Mouse (Mus musculus) limb, embryonic 12.5 days (tissue): ENCODE results near the gene Krtap19-4. TPM values are rescaled to one million over a fixed set of nuclear protein-coding genes. Genes with fewer than 3 reads are reported as not detected.

ENCODE experiments used
- ATAC-seq: fragments of 200-750 bp; cut with Nextera tagmentation; 2 replicates; pipeline ENCODE4 v1.8.0; 2017; ENCODE audit warnings: low read depth, moderate TSS enrichment; ENCODE audit not compliant: insufficient number of reproducible peaks, insufficient read depth, low FRiP score, low TSS enrichment
- H3K27ac ChIP-seq: fragments of 300-500 bp; sonication (generic); 2 replicates; pipeline ENCODE4 v1.5.1; 2016; ENCODE audit warnings: mild to moderate bottlenecking, moderate library complexity
- H3K27me3 ChIP-seq: fragments of 300-500 bp; sonication (generic); 2 replicates; pipeline ENCODE4 v1.6.1; 2016; ENCODE audit warnings: mild to moderate bottlenecking, moderate library complexity
- H3K36me3 ChIP-seq: fragments of 300-500 bp; sonication (generic); 2 replicates; pipeline ENCODE4 v1.6.1; 2016; ENCODE audit warnings: mild to moderate bottlenecking, moderate library complexity
- H3K4me1 ChIP-seq: fragments of 300-500 bp; sonication (generic); replicated peaks from 2 replicates; pipeline ENCODE4 v1.6.1; 2016
- H3K4me2 ChIP-seq: fragments of 300-500 bp; sonication (generic); 2 replicates; pipeline ENCODE4 v1.6.1; 2016; ENCODE audit warnings: mild to moderate bottlenecking, moderate library complexity
- H3K4me3 ChIP-seq: fragments of 300-500 bp; sonication (generic); replicated peaks from 2 replicates; pipeline ENCODE4 v1.5.1; 2016; ENCODE audit warnings: mild to moderate bottlenecking
- H3K9ac ChIP-seq: fragments of 300-500 bp; sonication (generic); replicated peaks from 2 replicates; pipeline ENCODE4 v1.6.1; 2016; ENCODE audit warnings: mild to moderate bottlenecking, moderate library complexity
- H3K9me3 ChIP-seq: fragments of 300-500 bp; sonication (generic); 2 replicates; pipeline ENCODE4 v1.6.1; 2016; ENCODE audit warnings: mild to moderate bottlenecking, moderate library complexity
- WGBS: fragments of 180-500 bp; shearing (Covaris S2); methylation state at CpG from one replicate; pipeline ENCODE4 v1.1.7; 2016; 5-methylcytosine and 5-hydroxymethylcytosine counted together
- polyA plus RNA-seq: library from polyadenylated mRNA; unstranded; fragments of >200 nt; fragmentation: Nextera tagmentation; extraction: Ambion mirVana; gene quantifications from 2 replicates; pipeline ENCODE4 v1.2.1, GENCODE M21; 2016

Krtap19-4 gene
- polyA plus RNA-seq: not detected in 2 replicates

DNA sequence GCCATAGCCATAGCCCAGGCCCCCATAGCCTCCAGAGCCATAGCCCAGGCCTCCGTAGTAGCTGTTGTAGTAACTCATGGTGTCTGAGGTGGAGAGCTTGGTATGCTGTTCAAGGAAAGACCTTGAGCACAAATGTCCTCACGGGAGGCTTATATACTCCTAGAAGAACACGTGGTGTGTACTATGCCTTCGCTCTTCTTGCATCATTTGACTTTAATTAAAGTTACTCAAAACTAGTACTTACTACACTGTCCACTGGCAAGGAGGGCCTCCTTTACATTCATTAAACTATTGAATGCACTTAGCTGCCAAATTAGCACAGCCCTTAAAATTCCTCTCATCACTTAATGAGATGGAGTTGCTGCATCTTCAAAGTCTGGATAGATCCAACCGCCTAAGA is at the start of gene Krtap19-4:
Krtap19-4 (minus strand) TSS at position 101 of the 400 bp plus-strand sequence.
- no peaks in the 10 kb centered on the region for H3K4me1 ChIP-seq
- H3K9ac ChIP-seq: no peak within 1 kb of the TSS
- no peak within 1 kb of the TSS for H3K4me2 ChIP-seq
- no peak for ATAC-seq
- H3K36me3 ChIP-seq: no peaks in the 10 kb centered on the region
- H3K9me3 ChIP-seq: no peaks in the 10 kb centered on the region
- no peak within 1 kb of the TSS for H3K27ac ChIP-seq
- no peaks in the 10 kb centered on the region for H3K27me3 ChIP-seq
- H3K4me3 ChIP-seq: no peak within 1 kb of the TSS
- 88% methylated on average over 5 of the region's 5 CpGs for WGBS

DNA sequence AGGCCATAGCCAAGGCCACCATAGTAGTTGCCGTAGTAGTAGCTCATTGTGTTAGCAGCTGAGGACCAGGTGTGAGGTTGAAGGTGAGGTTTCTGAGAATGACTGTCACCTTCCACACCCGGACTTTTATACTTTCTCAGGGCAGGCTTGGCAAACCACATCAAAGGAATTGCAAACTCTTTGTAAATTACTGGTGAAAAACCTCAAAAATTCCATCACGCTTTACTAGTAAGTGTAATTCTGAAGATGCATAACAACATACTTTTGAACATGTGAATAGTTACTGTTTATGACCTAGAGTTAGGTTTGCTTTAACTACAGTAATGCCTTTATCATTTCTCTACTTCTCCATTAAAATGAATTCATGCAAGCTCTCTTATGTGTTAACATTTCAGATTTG is 47.3 kb upstream of the Krtap19-4 start, which contains the start of gene Krtap19-9b:
Krtap19-9b (minus strand) TSS at position 101 of the 400 bp plus-strand sequence.
- no peak within 1 kb of the TSS for H3K4me2 ChIP-seq
- H3K9ac ChIP-seq: no peak within 1 kb of the TSS
- H3K27ac ChIP-seq: no peak within 1 kb of the TSS
- ATAC-seq: no peak
- no peaks in the 10 kb centered on the region for H3K36me3 ChIP-seq
- no peaks in the 10 kb centered on the region for H3K27me3 ChIP-seq
- WGBS: 78% methylated on average over 3 of the region's 3 CpGs
- no peak within 1 kb of the TSS for H3K4me3 ChIP-seq
- no peaks in the 10 kb centered on the region for H3K9me3 ChIP-seq
- H3K4me1 ChIP-seq: no peaks in the 10 kb centered on the region

DNA sequence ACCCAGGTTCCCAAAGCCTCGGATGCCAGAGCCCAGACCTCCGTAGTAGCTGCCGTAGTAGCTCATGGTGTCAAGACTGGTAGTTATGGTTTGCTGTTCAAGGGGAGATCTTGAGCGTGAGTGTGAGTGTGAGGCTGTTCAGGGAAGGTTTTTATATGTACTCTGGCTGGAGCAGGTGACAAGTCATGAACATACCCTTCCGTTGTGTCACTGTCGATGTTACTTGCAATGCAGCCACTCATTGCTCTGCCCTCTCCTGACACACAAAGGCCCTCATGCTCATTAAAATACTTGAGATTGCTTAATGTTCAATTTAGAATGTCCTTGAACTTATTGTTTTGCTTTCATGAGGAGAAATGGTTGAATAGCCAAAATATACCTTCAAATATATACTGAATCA is 11.5 kb upstream of the Krtap19-4 start, which contains the start of gene Krtap19-5:
Krtap19-5 (minus strand) TSS at position 101 of the 400 bp plus-strand sequence.
- Histone ChIP-seq H3K4me1 (no peaks in the 10 kb centered on the region), H3K36me3 (no peaks in the 10 kb centered on the region), H3K4me3 (no peak within 1 kb of the TSS), H3K9me3 (no peaks in the 10 kb centered on the region), H3K4me2 (no peak within 1 kb of the TSS), H3K27ac (no peak within 1 kb of the TSS), H3K9ac (no peak within 1 kb of the TSS), H3K27me3 (no peaks in the 10 kb centered on the region)
- no peak for ATAC-seq
- WGBS: 92% methylated on average over 6 of the region's 6 CpGs

DNA sequence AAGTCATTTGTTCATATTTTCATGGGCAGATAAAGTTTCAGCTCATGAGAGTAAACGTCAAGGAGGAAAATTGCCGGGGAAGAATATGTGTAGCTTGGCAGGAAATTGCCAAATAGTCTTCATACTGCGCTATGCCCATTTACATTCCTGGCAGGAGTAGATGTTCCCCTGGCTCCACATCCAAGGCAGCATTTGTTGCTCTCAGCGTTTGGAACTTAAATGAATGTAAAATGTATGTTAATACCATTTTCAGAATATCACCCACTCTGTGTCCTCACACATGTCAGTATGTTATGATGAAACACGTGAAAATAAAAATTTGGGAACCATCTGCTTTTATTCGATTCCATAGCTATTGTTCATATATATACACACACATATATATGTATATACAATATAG is 2.0 kb upstream of the Krtap19-4 start:
- Histone ChIP-seq H3K27ac (no peak overlapping the region), H3K9ac (no peak overlapping the region), H3K36me3 (no peaks in the 10 kb centered on the region), H3K4me2 (no peak overlapping the region), H3K9me3 (no peaks in the 10 kb centered on the region), H3K27me3 (no peaks in the 10 kb centered on the region), H3K4me3 (no peak overlapping the region), H3K4me1 (no peaks in the 10 kb centered on the region)
- WGBS: 82% methylated on average over 6 of the region's 6 CpGs
- no peak for ATAC-seq

DNA sequence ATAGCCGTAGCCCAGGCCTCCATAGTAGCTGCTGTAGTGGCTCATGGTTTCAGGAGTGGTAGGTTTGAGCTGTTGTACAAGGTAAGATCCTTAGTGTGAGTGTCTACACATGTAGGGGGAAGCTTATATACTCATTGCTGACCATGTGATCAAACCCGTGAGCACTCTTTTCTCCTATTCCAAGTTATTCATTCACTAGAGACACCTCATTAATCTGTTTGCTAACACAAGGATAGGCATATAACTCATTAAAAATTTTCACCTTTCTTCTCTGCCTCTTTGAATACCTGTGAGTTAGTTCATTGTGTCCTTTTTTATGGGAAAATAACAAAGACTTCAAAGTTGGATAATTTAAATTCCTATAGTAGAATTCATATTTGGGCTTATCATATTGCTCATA is 7.0 kb downstream of the Krtap19-4 start, which contains the start of gene Krtap19-3:
Krtap19-3 (minus strand) TSS at position 101 of the 400 bp plus-strand sequence.
- no peak within 1 kb of the TSS for H3K4me2 ChIP-seq
- no peaks in the 10 kb centered on the region for H3K27me3 ChIP-seq
- no peaks in the 10 kb centered on the region for H3K4me1 ChIP-seq
- no peak within 1 kb of the TSS for H3K4me3 ChIP-seq
- ATAC-seq: no peak
- H3K9me3 ChIP-seq: no peaks in the 10 kb centered on the region
- 95% methylated on average over 2 of the region's 2 CpGs for WGBS
- H3K36me3 ChIP-seq: no peaks in the 10 kb centered on the region
- H3K27ac ChIP-seq: no peak within 1 kb of the TSS
- H3K9ac ChIP-seq: no peak within 1 kb of the TSS

DNA sequence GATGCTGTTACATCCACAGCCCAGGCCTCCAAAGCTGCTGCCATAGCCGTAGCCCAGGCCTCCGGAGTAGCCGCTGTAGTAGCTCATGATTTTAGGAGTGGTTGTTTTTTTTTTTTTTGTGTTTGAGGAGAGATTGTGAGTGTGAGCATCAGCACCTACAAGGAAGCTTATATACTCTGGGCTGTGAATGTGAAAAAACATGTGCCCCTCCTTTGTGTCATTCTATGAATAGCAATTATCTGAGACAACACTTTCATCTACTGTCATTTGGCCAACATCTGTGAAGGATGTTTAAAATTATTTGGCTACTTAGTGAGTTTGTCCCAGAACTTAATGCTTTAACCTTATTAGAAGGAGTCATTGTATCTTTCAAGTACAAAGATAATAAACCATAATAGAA is 10.7 kb downstream of the Krtap19-4 start, which contains the start of gene Krtap19-2:
Krtap19-2 (minus strand) TSS at position 101 of the 400 bp plus-strand sequence.
- Histone ChIP-seq H3K9me3 (no peaks in the 10 kb centered on the region), H3K36me3 (no peaks in the 10 kb centered on the region), H3K4me3 (no peak within 1 kb of the TSS), H3K9ac (no peak within 1 kb of the TSS), H3K27ac (no peak within 1 kb of the TSS), H3K4me1 (no peaks in the 10 kb centered on the region), H3K27me3 (no peaks in the 10 kb centered on the region), H3K4me2 (no peak within 1 kb of the TSS)
- 90% methylated on average over 3 of the region's 3 CpGs for WGBS
- ATAC-seq: no peak

DNA sequence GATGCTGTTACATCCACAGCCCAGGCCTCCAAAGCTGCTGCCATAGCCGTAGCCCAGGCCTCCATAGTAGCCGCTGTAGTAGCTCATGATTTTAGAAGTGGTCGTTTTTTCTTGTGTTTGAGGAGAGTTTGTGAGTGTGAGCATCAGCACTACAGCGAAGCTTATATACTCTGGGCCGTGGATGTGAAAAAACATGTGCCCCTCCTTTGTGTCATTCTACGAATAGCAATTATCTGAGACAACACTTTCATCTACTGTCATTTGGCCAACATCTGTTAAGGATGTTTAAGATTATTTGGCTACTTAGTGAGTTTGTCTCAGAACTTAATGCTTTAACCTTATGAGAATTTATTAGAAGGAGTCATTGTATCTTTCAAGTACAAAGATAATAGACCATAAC is 15.6 kb downstream of the Krtap19-4 start, which contains the start of gene Krtap19-1:
Krtap19-1 (minus strand) TSS at position 101 of the 400 bp plus-strand sequence.
- no peaks in the 10 kb centered on the region for H3K36me3 ChIP-seq

DNA sequence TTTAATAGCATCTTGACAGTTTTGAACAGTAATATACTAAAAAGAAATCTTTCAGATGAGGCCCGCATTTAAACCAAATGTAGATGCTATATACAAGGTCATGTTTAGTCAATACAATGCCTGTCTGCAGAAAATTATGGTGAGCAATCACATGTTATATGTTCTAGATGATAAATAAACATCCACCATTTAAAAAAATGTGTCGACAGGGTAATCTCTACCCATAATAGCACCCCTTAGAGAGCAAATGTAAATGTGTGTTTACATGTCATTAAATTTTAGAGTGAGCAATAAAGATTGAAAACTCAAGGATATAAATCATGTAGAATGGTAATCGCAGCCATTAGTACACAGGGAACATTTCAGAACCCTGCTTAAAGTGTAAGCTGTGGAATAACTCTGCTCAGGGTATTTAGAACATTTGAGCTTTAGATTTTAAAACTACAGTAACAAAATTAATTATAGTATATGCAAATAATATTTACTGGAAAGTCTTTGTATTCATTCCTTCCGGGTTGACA is 19.9 kb downstream of the Krtap19-4 start:
- Histone ChIP-seq H3K4me3 (no peak overlapping the region), H3K4me1 (no peaks in the 10 kb centered on the region), H3K4me2 (no peak overlapping the region), H3K9me3 (no peaks in the 10 kb centered on the region), H3K27ac (no peak overlapping the region), H3K36me3 (no peaks in the 10 kb centered on the region), H3K9ac (no peak overlapping the region), H3K27me3 (no peaks in the 10 kb centered on the region; the same call in 1 of the 2 replicates)
- 66% methylated on average over 4 of the region's 4 CpGs for WGBS
- no peak for ATAC-seq

More for the DNA sequence above, 15.6 kb downstream of the Krtap19-4 start, which contains the start of gene Krtap19-1:
- WGBS: 84% methylated on average over 6 of the region's 6 CpGs
- Histone ChIP-seq H3K9ac (no peak within 1 kb of the TSS), H3K4me3 (no peak within 1 kb of the TSS), H3K27ac (no peak within 1 kb of the TSS), H3K4me1 (no peaks in the 10 kb centered on the region), H3K27me3 (no peaks in the 10 kb centered on the region), H3K9me3 (no peaks in the 10 kb centered on the region), H3K4me2 (no peak within 1 kb of the TSS)
- ATAC-seq: no peak

DNA sequence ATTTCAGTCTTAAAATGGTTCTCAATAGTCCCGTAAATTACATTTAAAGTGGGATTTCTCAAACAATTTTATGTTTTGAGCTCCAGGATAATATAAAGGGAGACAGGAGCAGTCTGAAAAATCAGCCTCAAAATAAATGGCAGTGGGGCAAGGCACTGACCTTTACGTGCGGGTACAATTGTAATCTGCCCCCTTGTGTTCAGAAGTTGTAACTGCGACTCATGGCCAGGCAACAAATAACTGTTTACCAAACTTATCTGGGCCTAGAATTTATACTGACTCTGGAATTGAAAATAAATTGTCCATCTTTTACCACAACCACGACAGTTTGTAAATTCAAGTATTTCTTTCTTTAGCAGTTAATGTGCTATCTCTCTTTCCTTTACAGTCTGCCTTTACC is 33.4 kb downstream of the Krtap19-4 start:
- Histone ChIP-seq H3K4me1 (no peaks in the 10 kb centered on the region), H3K9me3 (no peaks in the 10 kb centered on the region), H3K4me3 (no peak overlapping the region), H3K27me3 (no peaks in the 10 kb centered on the region), H3K36me3 (no peaks in the 10 kb centered on the region), H3K9ac (no peak overlapping the region), H3K27ac (no peak overlapping the region), H3K4me2 (no peak overlapping the region)
- ATAC-seq: no peak
- 9% methylated on average over 5 of the region's 5 CpGs for WGBS

DNA sequence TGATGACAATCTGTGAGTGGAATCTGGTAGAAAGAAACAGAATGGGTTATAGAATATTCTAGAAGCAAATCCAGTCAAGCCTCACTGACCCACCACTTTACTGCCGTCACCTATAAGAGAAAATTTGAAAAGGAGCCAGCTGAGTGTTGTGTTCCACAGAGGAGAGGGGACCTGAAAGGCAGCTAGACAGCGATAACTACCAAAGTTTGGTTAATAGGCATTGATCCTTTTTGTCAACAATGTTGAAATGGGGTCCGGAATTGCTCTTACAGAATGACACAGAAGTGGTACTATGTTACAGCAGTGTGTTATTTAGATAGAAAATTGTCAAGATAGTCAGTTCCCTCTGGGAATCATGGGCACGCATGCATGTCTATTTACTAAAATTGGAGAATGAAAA is 36.3 kb downstream of the Krtap19-4 start:
- ATAC-seq: no peak
- Histone ChIP-seq H3K4me3 (no peak overlapping the region), H3K27me3 (no peaks in the 10 kb centered on the region), H3K9me3 (no peaks in the 10 kb centered on the region), H3K4me1 (no peaks in the 10 kb centered on the region), H3K27ac (no peak overlapping the region), H3K36me3 (no peaks in the 10 kb centered on the region), H3K9ac (no peak overlapping the region), H3K4me2 (no peak overlapping the region)
- 90% methylated on average over 4 of the region's 4 CpGs for WGBS

DNA sequence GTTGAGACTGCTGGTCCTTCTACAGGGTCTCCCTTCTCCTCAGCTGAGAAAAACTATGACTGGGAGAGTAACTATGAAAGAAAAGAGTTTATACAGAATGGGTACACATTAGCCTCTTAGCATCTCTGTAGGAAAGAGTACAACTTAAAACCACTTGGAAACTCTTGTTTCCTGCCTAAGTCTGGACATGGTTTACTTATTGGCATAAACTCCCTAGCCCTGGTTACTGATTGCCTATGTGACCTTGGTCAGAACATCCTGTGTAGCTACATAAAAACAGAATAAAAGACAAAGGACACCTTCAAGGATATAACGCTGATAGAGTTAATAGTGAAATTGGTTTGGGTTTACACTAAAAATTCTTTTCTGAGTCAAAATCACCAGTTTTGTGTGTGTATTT is 37.5 kb downstream of the Krtap19-4 start:
- no peak overlapping the region for H3K4me3 ChIP-seq
- WGBS: 97% methylated on average over 1 of the region's 1 CpGs
- ATAC-seq: no peak

More for the DNA sequence above, 37.5 kb downstream of the Krtap19-4 start:
- Histone ChIP-seq H3K9me3 (no peaks in the 10 kb centered on the region), H3K9ac (no peak overlapping the region), H3K27ac (no peak overlapping the region), H3K4me2 (no peak overlapping the region), H3K4me1 (no peaks in the 10 kb centered on the region), H3K36me3 (no peaks in the 10 kb centered on the region), H3K27me3 (no peaks in the 10 kb centered on the region)
